Mouse (Mus musculus): ENCODE measurements at regions not wholly inside any gene's neighbourhood (a gene's known extent, or its start where the extent isn't known, plus 50 kb on each side); places are given as distances from the start of the nearest gene placed in this dataset.

DNA sequence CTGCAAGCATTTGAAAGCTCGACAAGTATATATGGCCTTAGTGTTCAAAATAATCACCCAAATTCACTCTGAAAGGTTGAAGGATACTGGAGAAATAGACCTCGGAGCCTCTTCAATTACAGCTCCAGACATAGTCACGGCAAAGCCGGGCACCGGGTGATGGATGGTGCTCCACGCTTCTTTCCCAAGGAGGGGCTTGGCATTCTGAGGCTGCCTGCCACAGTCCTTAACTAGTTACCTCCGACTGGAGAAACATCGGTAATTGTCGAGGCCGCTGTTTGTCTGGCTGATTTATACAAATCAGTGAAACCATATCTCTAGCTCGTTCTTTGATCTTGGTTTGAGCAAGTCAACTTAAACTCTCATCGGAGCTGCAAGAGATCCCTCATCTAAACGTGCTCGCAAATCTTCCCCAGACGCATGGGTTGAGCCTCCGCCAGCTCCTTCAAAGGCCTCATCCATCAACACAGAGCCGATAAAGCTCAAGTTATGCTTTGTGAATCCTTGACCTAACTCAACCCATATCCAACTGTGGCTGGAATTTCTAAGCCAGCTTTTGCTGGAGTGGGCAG lies 145.4 kb upstream of the Stx16 start:
- ATAC-seq (replicated peaks; ENCODE audit: poor library complexity) = no peak

DNA sequence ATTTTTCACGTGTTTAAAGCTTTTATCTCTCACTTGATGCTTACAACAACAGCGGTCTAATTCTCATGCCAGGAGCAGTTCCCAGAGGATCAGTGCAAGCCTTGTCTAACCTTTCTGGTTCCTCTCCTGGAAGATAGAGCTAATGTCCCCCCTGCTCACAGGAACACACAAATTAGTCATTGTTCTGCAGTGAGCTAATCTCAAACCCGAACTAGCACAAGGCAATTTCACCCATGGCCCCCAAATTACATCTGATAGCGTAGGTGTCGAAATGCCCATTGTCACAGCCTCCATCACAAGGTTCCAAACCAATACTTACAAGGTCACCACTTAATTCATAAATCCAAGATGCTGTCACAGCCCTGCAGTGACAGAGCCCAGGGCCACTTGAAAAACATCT lies 140.4 kb upstream of the Stx16 start:
- ATAC-seq (replicated peaks; ENCODE audit: poor library complexity) = no peak

GRCm38 (mm10) chr2:173937531-173938439 lies 138.3 kb upstream of the Stx16 start:
- ATAC-seq (replicated peaks; ENCODE audit: poor library complexity) = no peak

GRCm38 (mm10) chr2:173938440-173938787 lies 137.7 kb upstream of the Stx16 start:
- ATAC-seq (replicated peaks; ENCODE audit: poor library complexity) = no peak

- ATAC-seq (replicated peaks; ENCODE audit: poor library complexity) = no peak
These were observed 130.7 kb upstream of the Stx16 start for GRCm38 (mm10) chr2:173945441-173945840.

DNA sequence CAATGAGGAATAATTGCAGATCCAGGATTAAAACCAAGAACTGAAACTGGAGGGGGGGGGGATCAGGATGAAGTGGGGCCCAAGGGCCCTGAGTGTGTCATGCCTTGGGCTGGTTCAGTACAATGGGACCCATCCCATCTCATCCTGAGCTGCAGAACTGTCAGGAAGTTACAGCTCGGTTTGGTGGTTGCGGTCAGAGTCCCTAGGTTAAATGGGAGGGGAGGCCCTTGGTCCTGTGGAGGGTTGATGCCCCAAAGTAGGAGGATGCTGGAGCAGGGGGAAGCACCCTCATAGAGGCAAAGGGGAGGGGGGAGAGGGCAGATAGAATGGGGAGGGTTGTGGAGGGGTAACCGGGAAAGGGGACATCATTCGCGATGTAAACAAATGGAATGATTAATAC lies 127.5 kb upstream of the Stx16 start:
- no peak for ATAC-seq (replicated peaks; ENCODE audit: poor library complexity)

- no peak for ATAC-seq (replicated peaks; ENCODE audit: poor library complexity)
These were observed 125.8 kb upstream of the Stx16 start for GRCm38 (mm10) chr2:173950164-173950891.

GRCm38 (mm10) chr2:173966111-173966510 lies 110.0 kb upstream of the Stx16 start:
- no peak for ATAC-seq (replicated peaks; ENCODE audit: poor library complexity)

DNA sequence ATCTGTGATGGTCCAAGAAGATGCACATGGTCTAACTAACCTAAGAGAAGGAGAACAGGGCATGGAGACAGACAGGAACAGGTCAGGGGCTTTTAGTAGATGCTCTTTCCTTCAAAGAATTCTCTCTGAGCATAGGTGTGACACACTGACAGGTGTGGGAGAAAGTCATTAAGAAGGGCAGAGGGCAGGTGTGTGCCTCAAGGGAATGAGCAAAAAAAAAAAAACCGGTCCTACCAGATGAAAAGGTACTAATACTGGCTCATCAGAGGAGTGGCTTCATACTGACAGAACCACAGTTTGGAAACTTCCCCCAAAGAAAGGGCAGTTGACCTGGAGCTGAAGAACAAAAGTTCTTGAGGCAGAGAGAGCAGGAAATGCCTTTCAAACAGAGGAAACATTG lies 105.3 kb upstream of the Stx16 start:
- no peak for ATAC-seq (replicated peaks; ENCODE audit: poor library complexity)

DNA sequence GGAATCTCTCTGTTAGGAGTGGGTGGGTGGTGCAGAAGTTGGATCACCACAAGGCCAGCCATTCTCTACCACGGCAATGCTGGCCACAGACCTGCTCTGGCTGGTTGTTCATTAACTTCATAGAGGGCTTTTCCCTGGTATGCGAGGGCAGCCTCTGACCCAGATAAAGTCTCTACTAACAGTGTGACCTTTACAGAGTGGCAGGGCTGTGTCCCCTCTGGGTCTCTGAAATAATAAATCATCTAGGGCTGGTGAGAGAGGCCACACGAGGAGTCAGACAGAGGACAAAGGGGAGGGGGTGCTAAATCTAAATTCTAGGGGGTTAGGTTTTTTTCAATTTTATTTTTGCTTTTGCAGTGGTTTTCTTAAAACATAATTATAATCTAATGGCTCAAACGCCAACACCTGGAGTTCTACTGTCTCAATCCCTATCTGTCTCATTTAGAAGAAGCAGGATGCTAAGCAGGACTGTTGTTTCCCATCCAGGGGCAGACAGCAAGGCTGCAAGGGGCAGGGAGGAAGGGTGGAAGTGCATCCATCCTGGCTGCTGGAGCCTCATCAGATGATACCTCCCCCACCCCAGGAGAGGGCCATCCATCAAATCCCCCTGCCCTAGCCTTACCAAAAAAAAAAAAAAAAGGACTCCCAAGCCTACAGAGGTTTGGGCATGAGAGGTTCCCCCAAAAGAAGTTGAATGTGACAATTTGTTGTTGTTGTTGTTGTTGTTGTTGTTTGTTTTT lies 99.6 kb upstream of the Stx16 start:
- no peak for ATAC-seq (replicated peaks; ENCODE audit: poor library complexity)

DNA sequence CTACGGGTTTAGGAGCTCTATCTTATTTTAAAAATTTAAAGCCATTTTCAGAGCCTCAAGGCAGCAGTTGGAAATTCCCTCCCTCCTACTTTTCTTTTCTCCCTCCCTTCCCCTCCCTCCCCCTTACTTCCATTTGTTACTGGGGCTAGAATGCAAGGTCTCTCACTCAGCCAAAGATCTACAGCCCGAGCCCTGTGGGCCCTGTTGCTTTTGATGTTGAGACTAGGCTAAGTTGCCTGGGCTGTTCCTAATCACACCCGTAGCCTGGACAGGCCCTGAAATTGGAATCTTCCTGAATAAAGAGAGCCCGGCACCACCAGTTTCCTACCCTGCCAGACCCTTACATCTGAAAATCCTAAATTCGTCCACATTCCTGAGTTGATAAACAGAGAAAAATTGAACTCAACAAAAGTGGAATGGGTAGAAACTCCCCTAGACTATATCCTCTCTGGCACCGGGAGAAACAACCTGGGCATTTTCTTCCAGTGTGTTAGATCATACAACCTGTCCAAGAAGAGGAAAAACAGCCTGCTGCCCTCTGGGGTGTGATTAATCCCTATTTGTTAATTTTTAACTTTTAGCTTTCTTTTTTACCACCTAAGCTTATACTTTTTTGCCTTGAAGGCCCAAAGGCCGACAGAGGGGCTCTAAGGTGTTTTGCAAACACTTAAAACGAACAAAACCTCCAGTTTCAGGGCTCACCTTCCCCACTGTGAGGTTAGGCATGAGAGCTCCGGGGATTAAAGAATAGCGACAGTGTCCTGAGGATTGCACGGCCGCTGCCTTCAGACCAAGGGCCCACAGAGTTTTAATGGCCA lies 98.7 kb upstream of the Stx16 start:
- no peak for ATAC-seq (replicated peaks; ENCODE audit: poor library complexity)

DNA sequence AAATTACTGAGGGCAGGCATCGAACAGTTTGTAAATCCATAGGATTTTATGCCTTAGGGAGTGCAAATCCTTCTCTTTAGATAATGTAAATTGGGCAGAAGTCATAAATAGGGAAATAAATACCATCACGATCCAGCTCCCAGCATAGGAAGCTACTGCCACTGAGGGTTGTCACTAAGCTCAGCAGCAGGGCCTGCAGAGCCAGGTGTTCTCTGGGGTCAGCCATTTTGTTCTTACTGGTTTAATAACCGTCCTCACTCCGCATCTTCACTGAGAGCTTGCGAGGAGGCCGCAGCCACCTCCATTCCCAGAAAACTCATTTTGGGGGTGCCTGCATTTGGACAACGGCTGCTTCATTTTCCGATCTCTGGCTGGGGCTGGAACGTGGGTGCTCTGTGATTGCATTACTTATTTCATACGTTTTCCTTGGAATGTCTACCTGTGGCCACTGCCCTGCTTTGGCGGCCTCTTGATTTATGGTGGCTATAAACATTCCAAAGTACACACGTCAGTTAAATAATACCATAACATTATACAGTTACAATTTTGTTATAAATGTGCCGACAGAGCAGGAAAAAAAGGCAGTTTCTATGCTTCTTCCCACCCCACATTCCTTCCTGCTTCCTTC lies 97.9 kb upstream of the Stx16 start:
- no peak for ATAC-seq (replicated peaks; ENCODE audit: poor library complexity)

- ATAC-seq (replicated peaks; ENCODE audit: poor library complexity) = no peak
These were observed 95.1 kb upstream of the Stx16 start for GRCm38 (mm10) chr2:173981036-173981435.

DNA sequence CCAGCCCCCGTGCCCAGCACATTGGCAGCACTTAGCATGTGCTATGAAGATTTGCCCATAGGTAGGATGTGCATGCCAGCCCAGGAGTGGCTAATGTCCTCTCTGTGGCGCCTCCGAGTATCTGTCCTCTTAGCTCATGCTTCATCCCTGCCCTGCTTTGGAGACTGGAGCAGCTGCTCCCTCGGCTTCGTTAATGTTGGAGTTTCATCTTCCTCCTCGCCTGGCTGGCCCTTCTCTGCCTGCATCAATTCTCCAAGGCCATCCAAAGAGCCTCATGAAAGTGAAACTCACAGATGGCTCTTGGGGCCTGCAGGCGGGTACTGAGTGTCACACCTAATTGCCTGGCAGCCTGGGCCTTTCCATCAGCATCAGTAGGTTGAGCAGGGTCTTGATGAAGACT lies 88.6 kb upstream of the Stx16 start:
- no peak for ATAC-seq (replicated peaks; ENCODE audit: poor library complexity)

GRCm38 (mm10) chr2:173987921-173988320 lies 88.2 kb upstream of the Stx16 start:
- ATAC-seq (replicated peaks; ENCODE audit: poor library complexity) = no peak

GRCm38 (mm10) chr2:173988641-173989336 lies 87.3 kb upstream of the Stx16 start:
- ATAC-seq (replicated peaks; ENCODE audit: poor library complexity) = no peak

GRCm38 (mm10) chr2:173990664-173991063 lies 85.4 kb upstream of the Stx16 start:
- ATAC-seq (replicated peaks; ENCODE audit: poor library complexity) = no peak

DNA sequence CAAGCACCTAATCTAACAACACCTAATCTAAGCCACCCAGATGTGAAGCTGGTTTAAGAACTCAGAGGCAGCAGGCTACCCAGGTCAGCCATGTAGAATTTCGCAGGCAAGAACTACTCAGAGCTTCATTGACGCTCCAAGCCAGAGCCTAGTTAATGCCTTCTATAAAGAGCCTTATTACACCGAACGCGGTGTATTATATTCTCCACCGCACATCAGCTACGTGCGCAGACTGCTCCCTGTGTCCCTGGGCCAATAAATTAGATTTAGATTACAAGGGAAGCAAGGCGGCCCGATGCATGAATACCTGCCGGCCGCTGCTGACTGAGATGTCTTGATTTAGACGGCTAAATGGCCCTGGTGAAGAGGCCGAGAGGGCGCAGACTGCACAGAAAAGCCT lies 84.7 kb upstream of the Stx16 start:
- no peak for ATAC-seq (replicated peaks; ENCODE audit: poor library complexity)

DNA sequence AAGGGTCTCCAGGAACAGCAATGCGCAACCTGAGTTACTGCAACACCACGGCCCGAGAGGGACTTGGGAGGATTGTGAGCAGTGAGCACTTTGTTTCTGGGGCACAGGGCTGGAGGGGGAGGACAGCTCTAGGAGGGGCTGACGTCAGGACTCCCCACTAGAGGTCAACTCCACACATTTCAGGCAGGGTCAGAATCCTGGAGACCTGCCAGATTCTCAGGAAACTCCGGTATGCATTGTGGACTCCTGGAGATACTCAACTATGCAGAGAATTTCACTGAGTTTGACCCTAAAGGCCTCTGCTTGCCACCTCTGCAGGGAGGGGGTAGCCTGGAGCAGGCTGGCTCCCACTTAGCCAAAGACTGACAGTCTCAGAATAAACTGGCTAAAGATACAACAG lies 84.1 kb upstream of the Stx16 start:
- no peak for ATAC-seq (replicated peaks; ENCODE audit: poor library complexity)
